In genomic region chr8:114722611-114723010, GRCm38 (mm10) we compare ENCODE assay signal across 15 mouse cellular contexts.
"Had no signal": no experiment of that assay in that cellular context is flagged by ENCODE, and none has a peak within 500 bp of the region (broad histone marks: within the 10 kb centered on the region; RNA-seq: fewer than 3 reads in every experiment).

No protein-coding gene starts in this region.

- H3K27me3 ChIP-seq: liver, embryonic 15.5 days; lung, embryonic 15.5 days; neural tube, embryonic 15.5 days had no signal

- DNase-seq: kidney, adult 18-20 months; kidney, postnatal 25 days; lung, postnatal 14 days; midbrain, embryonic 14.5 days; right cerebral cortex, adult 18-20 months; right cerebral cortex, postnatal 25 days; thymus, postnatal 36 days had no signal

- H3K27ac ChIP-seq: layer of hippocampus, adult 2 months; limb, embryonic 13.5 days; liver, embryonic 15.5 days; lung, embryonic 15.5 days; neural tube, embryonic 15.5 days had no signal

- H3K9me3 ChIP-seq: limb, embryonic 13.5 days; liver, embryonic 15.5 days; lung, embryonic 15.5 days; midbrain, embryonic 10.5 days; neural tube, embryonic 15.5 days had no signal

- H3K4me1 ChIP-seq: liver, embryonic 15.5 days; neural tube, embryonic 15.5 days had no signal

- H3K4me3 ChIP-seq: layer of hippocampus, adult 2 months; limb, embryonic 13.5 days; liver, embryonic 15.5 days; lung, embryonic 15.5 days; midbrain, embryonic 10.5 days; myocyte; neural tube, embryonic 15.5 days had no signal

- H3K36me3 ChIP-seq: limb, embryonic 13.5 days; liver, embryonic 15.5 days; lung, embryonic 15.5 days; midbrain, embryonic 10.5 days; neural tube, embryonic 15.5 days had no signal

- H3K4me2 ChIP-seq: limb, embryonic 13.5 days; liver, embryonic 11.5 days; liver, embryonic 15.5 days; lung, embryonic 15.5 days; neural tube, embryonic 15.5 days had no signal

- H3K9ac ChIP-seq: limb, embryonic 13.5 days; liver, embryonic 15.5 days; lung, embryonic 15.5 days; neural tube, embryonic 15.5 days had no signal
